Mouse (Mus musculus) thymus, adult 2 months (tissue): ENCODE data around the gene Slc9a9.

Source experiments
- CTCF ChIP-seq: fragments of 200-500 bp; IDR thresholded peaks from 2 replicates; pipeline ENCODE4 v1.5.1; 2012; ENCODE audit warnings: mild to moderate bottlenecking, control low read depth, low read length, moderate library complexity, borderline replicate concordance; ENCODE audit not compliant: control insufficient read depth, poor library complexity, insufficient read depth; ENCODE audit errors: extremely low read depth
- POLR2A ChIP-seq: fragments of 200-500 bp; IDR thresholded peaks from 2 replicates; pipeline ENCODE4 v1.6.1; 2012; ENCODE audit warnings: mild to moderate bottlenecking, low read length, control low read depth, moderate library complexity; ENCODE audit not compliant: control insufficient read depth, poor library complexity, insufficient read depth; ENCODE audit errors: extremely low read depth

DNA sequence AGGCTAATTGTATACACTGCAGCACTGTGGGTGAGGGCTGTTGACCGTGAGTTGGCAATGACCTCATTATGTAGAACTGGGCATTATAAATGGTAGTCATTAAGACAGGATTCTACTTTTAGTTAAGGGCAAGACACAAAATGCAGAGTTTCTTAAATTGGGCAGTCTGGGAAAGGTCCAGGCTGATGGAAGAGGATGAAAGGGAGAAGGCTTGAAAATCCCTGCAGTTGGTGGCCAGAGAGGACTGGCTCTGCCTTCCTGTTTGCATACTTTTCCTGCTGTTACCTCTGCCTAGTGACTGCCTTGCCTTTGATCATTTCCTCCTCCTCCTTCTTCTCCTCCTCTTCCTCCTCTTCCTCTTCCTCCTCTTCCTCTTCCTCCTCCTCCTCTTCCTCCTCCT is 73.6 kb downstream of the Slc9a9 start:
- TF ChIP-seq POLR2A: no peak
- TF ChIP-seq CTCF: no peak
